Mouse (Mus musculus) olfactory bulb, adult 2 months (tissue): ENCODE data around the gene Dusp3.

Experiments
- CTCF ChIP-seq: fragments of 200-500 bp; IDR thresholded peaks from 2 replicates; pipeline ENCODE4 v1.5.1; 2012; ENCODE audit warnings: low read depth, mild to moderate bottlenecking, low read length, moderate library complexity; ENCODE audit not compliant: insufficient read depth
- POLR2A ChIP-seq: fragments of 200-500 bp; IDR thresholded peaks from 2 replicates; pipeline ENCODE4 v1.6.1; 2012; ENCODE audit warnings: mild to moderate bottlenecking, low read depth, low read length, moderate library complexity; ENCODE audit not compliant: insufficient read depth

- TF ChIP-seq POLR2A (no peak), CTCF (no peak)
Observed at GRCm38 (mm10) chr11:101973496-101973895, 13.3 kb downstream of the Dusp3 start.
